Mouse (Mus musculus): Measurements from ENCODE around the gene Evc2. TPM values are rescaled to one million over a fixed set of nuclear protein-coding genes. Genes with fewer than 3 reads are reported as not detected.

Gene Evc2
- total RNA-seq (2023): not detected in 4 replicates

DNA sequence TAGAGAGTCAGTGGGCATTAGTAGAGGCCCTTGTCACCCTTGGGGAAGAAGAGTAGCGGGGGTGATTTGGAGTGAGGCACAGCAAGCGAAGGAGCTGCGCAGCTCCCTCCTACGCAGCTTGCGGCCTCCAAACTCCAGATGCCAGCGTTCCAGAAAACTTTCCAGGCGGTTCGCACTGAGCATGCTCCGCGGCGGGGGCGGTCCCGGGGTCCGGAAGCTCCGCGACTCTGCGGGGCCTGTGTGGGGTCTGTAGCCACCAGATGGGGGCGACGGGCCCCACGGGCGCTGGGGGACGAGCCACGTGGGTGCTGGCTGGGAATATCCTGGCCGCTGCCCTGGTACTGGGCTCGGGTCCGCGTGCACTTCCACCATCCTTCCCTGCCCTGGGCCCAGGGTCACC is at the start of gene Evc2:
Gene Evc2, plus strand, starts transcription at position 212 of the 400 bp plus-strand sequence.

GRCm38 (mm10) chr5:37336485-37337105 is 1.7 kb upstream of the Evc2 start, which contains the start of gene Evc:
Gene Evc (minus strand): TSS chr5:37336894.

Other genes starting within 250 kb of the Evc2 start
- gene Crmp1, start 96.6 kb upstream of the Evc2 start, total RNA-seq (2023): not detected in 4 replicates
- gene Evc, start 1.6 kb upstream of the Evc2 start, total RNA-seq (2023): 0.28 to 0.52 TPM in 2 of 4 replicates, not detected in the others

Measured in B cell, adult 62 days (primary cell).